Mouse (Mus musculus): ENCODE measurements around the gene Kif1bp. TPM values are rescaled to one million over a fixed set of nuclear protein-coding genes. Genes with fewer than 3 reads are reported as not detected.
"Not testable (repeated sequence)": the region's sequence is repeated elsewhere in the genome, so short reads cannot be mapped to it uniquely, and the experiment has no call there.

Gene Kif1bp
- total RNA-seq, 2 experiments from 2014 or later = 180 to 185 TPM

DNA sequence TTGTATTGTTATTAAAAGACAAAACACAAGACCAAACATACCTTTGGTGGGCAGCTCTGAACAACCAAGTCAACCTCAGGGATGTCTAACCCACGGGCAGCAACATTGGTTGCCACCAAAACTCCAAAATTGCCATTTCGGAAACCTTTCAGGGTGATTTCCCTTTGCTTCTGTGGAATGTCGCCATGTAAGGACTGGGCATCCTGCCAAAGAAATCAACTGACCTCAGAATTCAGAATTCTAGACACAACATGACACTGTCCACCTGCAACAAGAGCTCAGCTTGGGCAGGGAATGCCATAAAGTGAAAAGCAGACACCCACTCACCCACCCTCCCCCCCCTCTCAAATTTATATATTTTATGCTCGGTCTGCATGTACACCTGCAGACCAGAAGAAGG is 10.4 kb upstream of the Kif1bp start:
- Histone ChIP-seq H3K27ac (no peak overlapping the region), H3K4me3 (no peak overlapping the region)
- TF ChIP-seq CTCF (IDR thresholded peaks at IDR 0.05) = no peak
- no peak for DNase-seq (ENCODE audit: extremely low spot score in 1 of 2, low spot score in 2 of 2)
- intact Hi-C loops (cut with DNase I) = no loop called here

- H3K27ac ChIP-seq = no peak overlapping the region
- no peak for TF ChIP-seq CTCF (IDR thresholded peaks at IDR 0.05)
- intact Hi-C loops (cut with DNase I) = no loop called here
- no peak for DNase-seq (ENCODE audit: extremely low spot score in 1 of 2, low spot score in 2 of 2)
- no peak overlapping the region for H3K4me3 ChIP-seq
Measured at GRCm38 (mm10) chr10:62583245-62583644, 5.0 kb upstream of the Kif1bp start.

GRCm38 (mm10) chr10:62582701-62583100 is 4.4 kb upstream of the Kif1bp start:
- Histone ChIP-seq H3K4me3 (no peak overlapping the region), H3K27ac (no peak overlapping the region)
- intact Hi-C loops (cut with DNase I) = no loop called here
- DNase-seq (ENCODE audit: extremely low spot score in 1 of 2, low spot score in 2 of 2) = no peak
- TF ChIP-seq CTCF (IDR thresholded peaks at IDR 0.05) = no peak

GRCm38 (mm10) chr10:62582263-62582662 is 4.0 kb upstream of the Kif1bp start:
- DNase-seq (ENCODE audit: extremely low spot score in 1 of 2, low spot score in 2 of 2) = no peak
- Histone ChIP-seq H3K4me3 (no peak overlapping the region), H3K27ac (no peak overlapping the region)
- TF ChIP-seq CTCF (IDR thresholded peaks at IDR 0.05) = no peak; the same call in 1 of the 2 replicates
- intact Hi-C loops (cut with DNase I) = no loop called here

DNA sequence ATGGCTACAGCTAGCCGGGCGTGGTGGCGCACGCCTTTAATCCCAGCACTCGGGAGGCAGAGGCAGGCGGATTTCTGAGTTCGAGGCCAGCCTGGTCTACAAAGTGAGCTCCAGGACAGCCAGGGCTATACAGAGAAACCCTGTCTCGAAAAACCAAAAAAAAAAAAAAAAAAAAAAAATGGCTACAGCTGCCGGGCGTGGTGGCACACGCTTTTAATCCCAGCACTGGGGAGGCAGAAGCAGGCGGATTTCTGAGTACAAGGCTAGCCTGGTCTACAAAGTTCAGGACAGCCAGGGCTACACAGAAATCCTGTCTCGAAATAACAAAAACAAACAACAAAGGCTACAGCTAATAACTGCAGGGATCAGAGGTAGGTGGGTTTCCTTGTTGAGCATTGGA is 872 bp upstream of the Kif1bp start:
- intact Hi-C loops (cut with DNase I); H3K27ac ChIP-seq; DNase-seq (ENCODE audit: extremely low spot score in 1 of 2, low spot score in 2 of 2); H3K4me3 ChIP-seq: not testable (repeated sequence)

GRCm38 (mm10) chr10:62577673-62578337 is 452 bp downstream of the Kif1bp start:
- peak overlapping the region; percentile 88 for H3K27ac ChIP-seq
- peak in 1 of 2 experiments; percentile 42 for DNase-seq (ENCODE audit: extremely low spot score in 1 of 2, low spot score in 2 of 2)
- intact Hi-C loops (cut with DNase I) = no loop called here
- peak overlapping the region; percentile 78 for H3K4me3 ChIP-seq
- no peak for TF ChIP-seq CTCF (IDR thresholded peaks at IDR 0.05)

GRCm38 (mm10) chr10:62575001-62575400 is 3.3 kb downstream of the Kif1bp start:
- Histone ChIP-seq H3K27ac (no peak overlapping the region), H3K4me3 (no peak overlapping the region)
- intact Hi-C loops (cut with DNase I) = no loop called here
- no peak for DNase-seq (ENCODE audit: extremely low spot score in 1 of 2, low spot score in 2 of 2)
- no peak for TF ChIP-seq CTCF (IDR thresholded peaks at IDR 0.05)

- TF ChIP-seq CTCF (IDR thresholded peaks at IDR 0.05) = no peak
- DNase-seq (ENCODE audit: extremely low spot score in 1 of 2, low spot score in 2 of 2) = no peak
- intact Hi-C loops (cut with DNase I) = no loop called here
- Histone ChIP-seq H3K27ac (no peak overlapping the region), H3K4me3 (no peak overlapping the region)
Measured at GRCm38 (mm10) chr10:62570126-62570871, 8.0 kb downstream of the Kif1bp start.

GRCm38 (mm10) chr10:62568861-62569260 is 9.4 kb downstream of the Kif1bp start:
- no peak for TF ChIP-seq CTCF (IDR thresholded peaks at IDR 0.05)
- no peak overlapping the region for H3K4me3 ChIP-seq
- H3K27ac ChIP-seq = no peak overlapping the region
- no peak for DNase-seq (ENCODE audit: extremely low spot score in 1 of 2, low spot score in 2 of 2)
- intact Hi-C loops (cut with DNase I) = no loop called here

DNA sequence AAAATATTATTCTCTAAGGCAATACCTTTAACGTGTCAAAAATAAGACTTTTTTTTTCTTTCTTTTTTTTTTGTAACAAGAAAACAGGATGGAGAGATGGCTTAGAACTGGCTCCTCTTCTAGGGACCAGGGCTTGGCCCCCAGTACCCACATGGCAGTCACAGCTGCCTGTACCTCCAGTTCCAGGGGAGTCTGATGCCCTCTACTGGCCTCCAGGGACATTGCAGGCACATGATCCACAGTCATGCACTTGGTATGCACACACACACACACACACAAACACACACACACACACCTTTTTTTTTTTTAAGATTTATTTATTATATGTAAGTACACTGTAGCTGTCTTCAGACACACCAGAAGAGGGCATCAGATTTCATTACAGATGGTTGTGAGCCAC is 20.5 kb downstream of the Kif1bp start:
- no peak overlapping the region for H3K27ac ChIP-seq
- DNase-seq (ENCODE audit: extremely low spot score in 1 of 2, low spot score in 2 of 2) = no peak
- intact Hi-C loops (cut with DNase I) = loop anchor here (5.0 kb wide), 1 partner anchor 110 kb away; the partner anchor contains the start of genes 4930507D05Rik and Supv3l1
- H3K4me3 ChIP-seq = no peak overlapping the region
- peak; percentile 37 for TF ChIP-seq CTCF (IDR thresholded peaks at IDR 0.05)

DNA sequence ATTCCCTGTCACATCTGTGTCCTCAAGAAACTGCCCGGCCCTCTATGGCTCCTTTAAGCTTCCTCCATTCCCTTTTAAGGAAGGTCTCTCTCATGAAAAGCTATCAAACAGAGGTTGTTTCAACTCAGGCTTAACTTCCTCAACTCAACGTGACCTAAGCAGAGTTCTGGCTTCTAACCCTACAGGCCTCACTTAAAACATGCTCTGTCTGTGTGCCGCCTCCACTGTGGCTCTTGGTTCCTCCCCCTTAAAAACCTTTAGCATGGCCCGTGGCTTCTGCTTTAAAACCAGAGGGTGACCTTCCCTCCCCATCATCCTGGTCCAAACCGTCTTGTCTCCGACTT is 21.7 kb downstream of the Kif1bp start:
- Histone ChIP-seq H3K4me3 (no peak overlapping the region), H3K27ac (no peak overlapping the region)
- no peak for TF ChIP-seq CTCF (IDR thresholded peaks at IDR 0.05)
- intact Hi-C loops (cut with DNase I) = loop anchor here (5.0 kb wide), 1 partner anchor 109 kb away; the partner anchor contains the start of genes 4930507D05Rik and Supv3l1
- DNase-seq (ENCODE audit: extremely low spot score in 1 of 2, low spot score in 2 of 2) = no peak

- intact Hi-C loops (cut with DNase I) = loop anchor here (5.0 kb wide), 1 partner anchor 109 kb away; the partner anchor contains the start of genes 4930507D05Rik and Supv3l1
- TF ChIP-seq CTCF (IDR thresholded peaks at IDR 0.05) = no peak; the same call in 1 of the 2 replicates
- no peak for DNase-seq (ENCODE audit: extremely low spot score in 1 of 2, low spot score in 2 of 2)
- Histone ChIP-seq H3K27ac (no peak overlapping the region), H3K4me3 (no peak overlapping the region)
Measured at GRCm38 (mm10) chr10:62555705-62556557, 22.3 kb downstream of the Kif1bp start.

Data from left cerebral cortex, adult 2 months (tissue).